Mouse (Mus musculus): ENCODE results near the gene Vmn1r117.
"Not testable (repeated sequence)": the region's sequence is repeated elsewhere in the genome, so short reads cannot be mapped to it uniquely, and the experiment has no call there.

Vmn1r117 gene

GRCm38 (mm10) chr7:20884021-20884420, at the start of gene Vmn1r117:
Gene Vmn1r117, minus strand, starts transcription at chr7:20884121.
- DNase-seq (ENCODE audit: low spot score in 2 of 2): not testable (repeated sequence)

GRCm38 (mm10) chr7:20912247-20912646, 28.3 kb upstream of the Vmn1r117 start, which contains the start of gene Vmn1r118:
Gene Vmn1r118, minus strand, starts transcription at chr7:20912347.
- not testable (repeated sequence) for DNase-seq (ENCODE audit: low spot score in 2 of 2)

GRCm38 (mm10) chr7:20871956-20872355, 12.0 kb downstream of the Vmn1r117 start, which contains the start of gene Vmn1r116:
Gene Vmn1r116, plus strand, starts transcription at chr7:20872256.
- not testable (repeated sequence) for DNase-seq (ENCODE audit: low spot score in 2 of 2)

GRCm38 (mm10) chr7:20844885-20845284, 39.0 kb downstream of the Vmn1r117 start, which contains the start of gene Vmn1r115:
Gene Vmn1r115, minus strand, starts transcription at chr7:20844985.
- DNase-seq (ENCODE audit: low spot score in 2 of 2): not testable (repeated sequence)
